Mouse (Mus musculus) T-helper 17 cell (primary cell): ENCODE measurements around the gene Gm20721.

Source experiments
- in situ Hi-C, 2 experiments: fragments of 300-600 bp; cut with MboI, MseI; formaldehyde crosslinking; loops; 1 replicate in 1 of 2; 2 replicates in 1 of 2; pipeline ENCODE4 v1.15.1; 2025; ENCODE audit warnings: high pct_unique_total_duplicates in 2 of 2

The Gm20721 gene

DNA sequence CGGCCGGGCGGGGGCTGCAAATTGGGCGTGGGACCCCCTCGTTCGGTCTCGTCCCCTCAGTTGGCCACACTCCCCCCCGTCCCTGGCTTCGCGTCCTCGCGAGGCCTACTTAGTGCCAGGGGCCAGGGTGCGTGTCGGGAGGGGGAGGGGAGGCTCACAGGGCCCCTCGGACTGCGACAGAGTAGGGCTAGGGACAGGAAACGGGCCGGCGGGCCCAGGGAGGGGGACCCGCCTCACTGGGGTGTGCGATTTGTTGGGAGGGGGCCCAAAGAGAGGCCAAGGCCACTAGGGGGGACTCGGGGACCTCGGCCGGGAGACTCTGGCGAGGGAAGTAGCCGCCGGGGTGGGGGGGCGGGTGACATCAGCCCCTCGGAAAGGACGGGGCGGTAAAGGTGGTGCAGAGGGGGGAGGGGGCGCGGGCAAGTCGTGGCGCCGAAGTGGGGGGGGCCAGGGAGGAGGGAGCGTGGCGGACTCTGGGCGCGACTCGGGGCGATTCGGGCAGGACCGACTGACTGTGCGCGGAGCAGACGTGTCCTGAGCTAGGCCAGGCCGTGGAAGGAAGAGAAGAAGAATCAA, 15.8 kb downstream of the Gm20721 start:
- in situ Hi-C loops, result loop anchor here in 1 of 2 experiments (5.0 kb wide), 1 partner anchor 142 kb away; the partner anchor contains the start of gene Prelid3b

DNA sequence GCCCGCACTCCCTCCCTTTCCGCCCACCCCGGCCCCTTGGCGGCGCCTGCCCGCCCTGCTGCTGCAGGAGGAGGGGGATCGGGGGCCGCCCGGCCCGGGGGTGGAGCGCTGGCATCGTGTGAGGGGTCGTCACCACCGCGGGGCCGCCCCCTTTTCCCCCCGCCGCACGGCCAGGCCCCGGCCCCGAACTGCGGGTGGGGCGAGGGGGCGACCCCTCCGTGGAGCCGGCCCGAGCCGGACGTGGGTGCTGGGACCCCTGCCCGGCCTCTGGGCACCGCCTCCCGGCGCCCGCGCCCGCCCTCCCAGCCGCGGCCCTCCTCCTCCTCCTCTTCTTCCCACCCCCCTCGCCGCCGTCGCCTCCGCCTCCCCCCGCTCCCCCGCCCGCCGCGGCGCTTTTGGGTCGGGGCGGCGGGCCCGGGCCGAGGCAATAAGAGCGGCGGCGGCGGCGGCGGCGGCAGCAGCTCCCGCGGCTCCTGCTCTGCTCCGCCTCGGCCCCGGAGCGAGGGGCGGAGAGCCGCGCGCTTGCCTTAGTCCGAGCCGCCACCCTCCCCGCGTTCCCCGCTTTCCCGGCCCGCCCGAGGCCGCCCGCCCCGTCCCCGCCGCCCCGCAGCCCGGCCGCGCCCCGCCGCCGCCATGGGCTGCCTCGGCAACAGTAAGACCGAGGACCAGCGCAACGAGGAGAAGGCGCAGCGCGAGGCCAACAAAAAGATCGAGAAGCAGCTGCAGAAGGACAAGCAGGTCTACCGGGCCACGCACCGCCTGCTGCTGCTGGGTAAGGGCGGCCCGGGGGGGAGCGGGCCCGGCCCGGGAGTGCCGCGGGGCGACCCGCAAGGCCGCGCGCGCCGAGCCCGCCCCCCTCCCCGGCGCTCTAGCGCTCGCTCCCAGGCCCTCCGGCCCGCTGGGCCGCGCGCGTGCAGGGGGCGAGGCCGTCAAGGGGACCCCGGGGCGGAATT, 16.6 kb downstream of the Gm20721 start:
- in situ Hi-C loops, result loop anchor here (5.0 kb wide), 2 partner anchors 132 to 142 kb away; partner anchors contain the start of genes Atp5e (in 1 of the 2) and Prelid3b (in 1 of the 2)

GRCm38 (mm10) chr2:174328926-174329662, 17.4 kb downstream of the Gm20721 start:
- in situ Hi-C loops, result loop anchor here in 1 of 2 experiments (5.0 kb wide), 1 partner anchor 133 kb away; the partner anchor contains the start of gene Atp5e

GRCm38 (mm10) chr2:174328358-174328905, 18.1 kb downstream of the Gm20721 start:
- in situ Hi-C loops, result loop anchor here in 1 of 2 experiments (5.0 kb wide), 1 partner anchor 134 kb away; the partner anchor contains the start of gene Atp5e

- in situ Hi-C loops, result loop anchor here in 1 of 2 experiments (5.0 kb wide), 1 partner anchor 135 kb away; the partner anchor contains the start of gene Atp5e
Measured at GRCm38 (mm10) chr2:174327295-174327981, 19.1 kb downstream of the Gm20721 start.

DNA sequence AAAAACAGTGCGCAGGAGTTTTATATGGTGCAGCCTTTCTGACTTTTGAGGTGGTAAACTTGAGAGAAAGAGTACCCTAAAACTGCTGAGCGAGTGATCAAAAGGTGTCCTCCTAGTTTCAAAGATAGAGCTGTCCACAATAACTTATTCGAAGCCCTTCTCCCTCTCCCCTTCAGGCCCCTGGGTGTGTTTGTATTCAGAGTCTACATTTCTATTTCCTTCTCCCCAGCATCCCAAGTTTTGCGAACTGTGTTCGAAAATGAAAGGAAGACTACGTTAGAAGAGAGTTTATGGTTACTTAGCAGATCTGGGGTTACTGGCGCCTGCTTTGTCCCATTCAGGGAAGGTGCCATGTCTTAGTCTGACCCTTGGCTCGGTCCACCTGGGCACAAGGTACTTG, 20.0 kb downstream of the Gm20721 start:
- in situ Hi-C loops, result loop anchor here in 1 of 2 experiments (5.0 kb wide), 1 partner anchor 136 kb away; the partner anchor contains the start of gene Atp5e

DNA sequence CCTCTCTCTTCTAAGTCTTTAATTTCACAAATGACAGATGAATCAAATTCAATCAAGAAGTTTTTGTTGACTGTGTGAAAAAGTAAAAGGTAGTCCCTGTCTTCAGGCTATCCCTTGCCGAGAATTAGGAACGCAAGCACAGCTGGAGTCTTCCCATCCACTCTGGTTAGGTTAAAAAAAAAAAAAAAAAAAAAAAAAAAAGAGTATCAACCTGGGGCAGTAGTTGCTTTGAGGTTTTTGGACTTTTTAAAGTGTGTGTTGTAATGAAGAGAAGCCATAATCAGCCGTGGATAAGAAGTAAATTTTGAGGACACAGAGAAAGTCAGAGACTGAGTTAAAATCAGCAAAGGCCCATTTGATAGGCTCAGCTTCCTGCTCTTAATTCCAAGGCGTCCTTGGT, 20.5 kb downstream of the Gm20721 start:
- in situ Hi-C loops, result loop anchor here in 1 of 2 experiments (5.0 kb wide), 1 partner anchor 136 kb away; the partner anchor contains the start of gene Atp5e

GRCm38 (mm10) chr2:174316661-174317060, 29.9 kb downstream of the Gm20721 start:
- in situ Hi-C loops, result loop anchor here (5.0 kb wide), 2 partner anchors 86 to 346 kb away; no protein-coding TSS in a partner anchor

DNA sequence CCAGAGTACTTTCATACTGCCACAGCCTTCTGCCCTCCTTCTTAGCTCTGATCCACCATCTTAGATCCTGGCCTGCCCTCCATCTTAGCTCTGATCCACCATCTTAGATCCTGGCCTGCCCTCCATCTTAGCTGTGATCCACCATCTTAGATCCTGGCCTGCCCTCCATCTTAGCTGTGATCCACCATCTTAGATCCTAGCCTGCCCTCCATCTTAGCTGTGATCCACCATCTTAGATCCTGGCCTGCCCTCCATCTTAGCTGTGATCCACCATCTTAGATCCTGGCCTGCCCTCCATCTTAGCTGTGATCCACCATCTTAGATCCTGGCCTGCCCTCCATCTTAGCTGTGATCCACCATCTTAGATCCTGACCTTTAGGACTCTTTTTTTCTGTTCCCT, 31.1 kb downstream of the Gm20721 start:
- in situ Hi-C loops, result loop anchor here (5.0 kb wide), 2 partner anchors 87 to 347 kb away; no protein-coding TSS in a partner anchor

DNA sequence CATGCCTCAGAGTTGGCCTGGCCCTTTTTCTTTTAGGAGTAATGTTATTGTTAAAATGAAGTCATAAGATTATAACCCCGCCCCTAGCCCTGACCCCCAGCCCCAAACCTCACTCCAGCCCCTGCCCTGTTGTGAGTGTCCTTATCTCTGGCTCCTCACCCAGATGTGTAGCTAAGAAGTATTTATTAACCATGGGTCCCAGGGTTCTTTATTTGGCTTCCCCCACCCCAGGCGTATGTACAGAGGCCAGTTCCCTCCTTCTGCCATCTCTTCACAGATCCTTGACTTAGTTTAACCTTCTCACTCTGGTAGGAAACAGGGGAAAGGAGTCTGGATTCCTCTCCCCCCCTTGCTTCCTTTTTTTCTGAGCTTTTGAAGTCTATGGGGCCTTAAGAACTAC, 33.9 kb downstream of the Gm20721 start:
- in situ Hi-C loops, result loop anchor here in 1 of 2 experiments (5.0 kb wide), 1 partner anchor 360 kb away; no protein-coding TSS in a partner anchor

- in situ Hi-C loops, result loop anchor here in 1 of 2 experiments (5.0 kb wide), 1 partner anchor 360 kb away; no protein-coding TSS in a partner anchor
Measured at GRCm38 (mm10) chr2:174312118-174312647, 34.3 kb downstream of the Gm20721 start.

DNA sequence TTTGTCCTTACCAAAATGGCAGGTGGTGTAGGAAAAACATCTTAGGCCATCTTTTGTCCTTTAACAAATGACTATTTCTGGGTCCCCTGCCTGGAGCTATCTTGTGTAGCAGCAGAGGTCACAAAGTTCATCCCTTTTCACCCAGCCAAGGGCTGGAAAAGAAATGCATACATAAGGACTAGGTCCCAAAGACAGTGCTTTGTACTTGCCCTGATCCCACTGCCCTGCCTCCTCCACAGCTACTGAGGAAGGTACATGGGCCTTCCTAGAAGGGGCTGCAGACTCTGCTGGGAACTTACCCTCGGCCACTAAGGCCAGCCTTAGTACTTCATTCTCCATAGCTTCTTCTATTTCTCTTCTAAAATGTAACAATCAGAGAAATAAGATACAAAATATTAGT, 34.9 kb downstream of the Gm20721 start:
- in situ Hi-C loops, result loop anchor here in 1 of 2 experiments (5.0 kb wide), 1 partner anchor 361 kb away; no protein-coding TSS in a partner anchor

GRCm38 (mm10) chr2:174310913-174311514, 35.5 kb downstream of the Gm20721 start:
- in situ Hi-C loops, result loop anchor here in 1 of 2 experiments (5.0 kb wide), 1 partner anchor 361 kb away; no protein-coding TSS in a partner anchor

- in situ Hi-C loops, result loop anchor here in 1 of 2 experiments (5.0 kb wide), 1 partner anchor 549 kb away; no protein-coding TSS in a partner anchor
Measured at GRCm38 (mm10) chr2:174307903-174308302, 38.6 kb downstream of the Gm20721 start.

- in situ Hi-C loops, result loop anchor here in 1 of 2 experiments (5.0 kb wide), 1 partner anchor 552 kb away; no protein-coding TSS in a partner anchor
Measured at GRCm38 (mm10) chr2:174305646-174306045, 40.9 kb downstream of the Gm20721 start.

DNA sequence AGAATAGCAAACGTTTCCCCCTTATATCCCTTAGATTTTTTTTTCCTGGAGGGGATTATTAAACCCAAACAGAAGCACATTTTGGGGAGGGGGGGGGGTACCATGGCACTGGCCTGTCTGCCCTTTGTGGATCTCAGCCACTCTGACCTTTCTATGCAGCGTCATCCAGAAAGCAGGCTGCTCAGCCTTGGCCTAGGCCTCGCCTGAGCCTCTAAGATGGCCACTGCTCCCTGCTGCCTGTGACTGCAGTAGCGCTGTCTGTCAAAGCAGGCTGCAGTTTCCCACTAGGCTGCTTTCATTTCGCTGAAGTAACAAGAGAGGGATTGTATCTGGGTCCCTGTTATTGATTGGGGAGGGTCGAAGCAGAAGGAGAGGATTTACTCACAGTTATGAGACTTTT, 44.0 kb downstream of the Gm20721 start:
- in situ Hi-C loops, result loop anchor here in 1 of 2 experiments (5.0 kb wide), 1 partner anchor 550 kb away; no protein-coding TSS in a partner anchor

- in situ Hi-C loops, result loop anchor here in 1 of 2 experiments (5.0 kb wide), 1 partner anchor 552 kb away; no protein-coding TSS in a partner anchor
Measured at GRCm38 (mm10) chr2:174300666-174301065, 45.8 kb downstream of the Gm20721 start.

GRCm38 (mm10) chr2:174300186-174300585, 46.3 kb downstream of the Gm20721 start:
- in situ Hi-C loops, result loop anchor here in 1 of 2 experiments (5.0 kb wide), 1 partner anchor 552 kb away; no protein-coding TSS in a partner anchor
